Mouse (Mus musculus): ENCODE data around the gene Pecr.
"Not testable (repeated sequence)": the region's sequence is repeated elsewhere in the genome, so short reads cannot be mapped to it uniquely, and the experiment has no call there.

Pecr gene

GRCm38 (mm10) chr1:72237007-72237775 lies 46.9 kb downstream of the Pecr start:
- peak; percentile 61 for DNase-seq (ENCODE audit: low read depth, low spot score)

DNA sequence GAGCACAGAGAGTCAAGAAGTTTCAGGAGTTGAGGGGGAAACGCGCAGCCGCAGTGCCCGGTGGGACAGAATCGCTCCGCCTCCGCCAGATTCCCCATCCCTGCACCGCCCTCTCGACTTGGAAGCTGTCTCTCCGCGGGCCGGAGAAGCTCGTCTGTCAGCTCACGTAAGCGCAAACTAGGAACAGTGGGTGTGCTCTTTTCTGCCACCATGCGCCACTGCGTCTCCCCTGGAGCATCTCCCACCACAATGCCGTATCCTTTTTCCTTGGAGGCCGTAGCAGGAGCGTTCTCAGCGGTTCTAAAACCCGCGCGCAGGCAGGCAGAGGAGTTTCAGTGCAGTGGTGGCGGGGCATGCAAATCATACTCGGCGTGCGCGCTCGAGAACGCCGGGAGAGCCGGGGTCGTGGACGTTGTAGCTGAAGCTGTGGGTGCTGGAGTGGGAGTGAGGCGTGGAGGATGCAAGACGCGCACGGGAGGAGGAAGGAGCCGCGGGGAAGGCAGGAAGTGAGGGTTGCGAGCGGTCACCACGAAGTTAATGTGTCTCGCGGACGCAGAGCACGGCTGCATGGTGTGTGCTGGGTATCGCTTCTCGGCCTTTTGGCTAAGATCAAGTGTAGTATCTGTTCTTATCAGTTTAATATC lies 47.6 kb downstream of the Pecr start:
- peak; percentile 70 for DNase-seq (ENCODE audit: low read depth, low spot score)

DNA sequence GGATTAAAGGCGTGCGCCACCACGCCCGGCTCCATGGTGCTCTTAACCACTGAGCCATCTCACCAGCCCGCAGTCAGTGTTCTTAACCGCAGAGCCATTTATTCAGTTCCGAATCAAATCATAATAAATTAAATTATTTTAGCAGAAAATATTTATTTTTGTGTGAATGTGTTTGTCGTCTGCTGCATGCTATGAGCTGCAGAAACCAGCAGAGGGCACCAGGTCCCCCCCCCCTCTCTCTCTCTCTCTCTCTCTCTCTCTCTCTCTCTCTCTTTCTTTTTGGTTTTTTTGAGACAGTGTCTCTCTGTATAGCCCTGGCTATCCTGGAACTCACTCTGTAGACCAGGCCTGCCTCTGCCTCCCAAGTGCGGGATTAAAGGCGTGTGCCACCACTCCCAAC lies 51.5 kb downstream of the Pecr start:
- DNase-seq (ENCODE audit: low read depth, low spot score) = not testable (repeated sequence)

- DNase-seq (ENCODE audit: low read depth, low spot score) = no peak
Measured at GRCm38 (mm10) chr1:72228974-72229373, 55.1 kb downstream of the Pecr start.

DNA sequence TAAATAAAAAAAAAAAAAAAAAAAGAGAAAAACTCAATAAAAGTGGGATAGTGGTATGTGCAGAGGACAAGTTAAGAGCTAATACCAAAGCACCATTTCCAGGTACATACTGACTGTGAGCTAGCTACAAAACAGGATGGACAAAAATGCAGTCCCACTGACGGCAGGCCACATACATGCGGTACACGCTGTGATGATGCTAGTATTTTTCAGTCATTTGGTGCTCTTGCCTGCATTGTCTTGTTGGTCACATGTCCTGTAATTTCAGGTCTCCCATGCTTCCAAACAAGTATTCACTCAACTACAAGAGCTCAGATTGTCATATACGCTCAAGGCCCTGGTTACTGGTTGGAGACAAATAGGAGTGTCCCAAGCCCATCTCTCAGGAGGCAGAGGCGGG lies 56.6 kb downstream of the Pecr start:
- no peak for DNase-seq (ENCODE audit: low read depth, low spot score)

DNA sequence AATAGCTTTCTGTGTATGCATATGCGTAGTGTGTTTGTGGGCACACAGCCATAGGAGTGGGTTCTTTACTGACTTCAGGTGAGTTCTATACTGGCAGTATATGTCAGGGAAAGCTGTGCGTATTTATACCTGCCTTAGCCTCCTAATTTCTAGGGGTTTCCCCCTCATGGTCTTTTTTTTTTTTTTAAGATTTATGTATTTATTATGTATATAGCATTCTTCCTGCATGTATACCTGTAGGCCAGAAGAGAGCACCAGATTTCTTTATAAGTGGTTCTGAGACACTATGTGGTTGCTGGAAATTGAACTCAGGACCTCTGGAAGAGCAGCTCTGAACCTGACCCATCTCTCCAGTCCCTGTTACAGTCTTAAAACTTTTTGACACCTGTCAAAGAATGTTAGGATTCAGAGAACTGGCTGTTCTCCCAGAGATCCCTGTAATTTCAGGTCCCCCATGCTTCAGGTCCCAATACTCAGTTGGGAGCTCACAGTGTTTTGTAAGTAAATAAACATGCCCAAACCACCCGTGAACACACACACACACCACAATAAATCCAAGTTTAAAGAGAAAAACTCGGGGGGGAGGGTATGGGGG lies 57.1 kb downstream of the Pecr start:
- no peak for DNase-seq (ENCODE audit: low read depth, low spot score)

DNA sequence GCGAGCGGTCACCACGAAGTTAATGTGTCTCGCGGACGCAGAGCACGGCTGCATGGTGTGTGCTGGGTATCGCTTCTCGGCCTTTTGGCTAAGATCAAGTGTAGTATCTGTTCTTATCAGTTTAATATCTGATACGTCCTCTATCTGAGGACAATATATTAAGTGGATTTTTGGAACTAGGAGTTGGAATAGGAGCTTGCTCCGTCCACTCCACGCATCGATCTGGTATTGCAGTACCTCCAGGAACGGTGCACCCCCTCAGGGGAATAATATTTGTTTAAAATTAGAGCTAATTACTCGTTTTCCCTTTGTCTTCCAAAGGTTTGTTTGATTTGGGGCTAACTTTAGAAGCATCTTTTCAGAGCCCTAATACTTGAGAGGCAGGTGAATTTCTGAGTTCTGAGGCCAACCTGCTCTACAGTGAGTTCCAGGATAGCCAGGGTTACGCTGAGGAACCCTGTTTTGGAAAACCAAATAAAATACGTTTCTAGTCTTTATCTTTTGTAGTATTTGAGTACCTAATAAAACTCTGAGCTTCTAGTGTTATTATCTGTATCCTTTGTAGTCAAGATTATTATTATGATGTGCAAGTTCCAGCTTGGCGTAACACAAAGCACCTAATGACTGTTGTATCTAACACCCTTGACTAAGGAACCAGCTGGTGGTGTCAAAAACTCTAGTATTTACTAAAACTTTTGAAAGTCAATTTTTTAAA lies 57.8 kb downstream of the Pecr start:
- DNase-seq (ENCODE audit: low read depth, low spot score) = peak; percentile 91

DNA sequence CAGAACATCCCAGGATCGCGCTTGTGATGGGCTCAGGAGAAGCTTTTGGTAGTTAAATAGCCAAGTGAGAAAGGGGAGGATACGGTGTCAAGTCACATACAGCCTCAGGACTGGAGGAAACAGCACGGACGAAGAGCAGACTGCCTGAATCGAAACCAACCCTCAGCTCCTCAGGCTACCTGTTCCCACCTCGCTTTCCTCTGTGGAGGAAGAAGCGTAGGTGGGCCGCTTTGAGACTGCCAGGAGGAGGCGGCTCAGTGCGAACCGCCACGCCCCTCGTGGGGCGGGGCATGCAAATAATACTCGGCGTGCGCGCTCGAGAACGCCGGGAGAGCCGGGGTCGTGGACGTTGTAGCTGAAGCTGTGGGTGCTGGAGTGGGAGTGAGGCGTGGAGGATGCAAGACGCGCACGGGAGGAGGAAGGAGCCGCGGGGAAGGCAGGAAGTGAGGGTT lies 58.4 kb downstream of the Pecr start:
- peak; percentile 88 for DNase-seq (ENCODE audit: low read depth, low spot score)

- DNase-seq (ENCODE audit: low read depth, low spot score) = no peak
Measured at GRCm38 (mm10) chr1:72225054-72225718, 58.9 kb downstream of the Pecr start.

DNA sequence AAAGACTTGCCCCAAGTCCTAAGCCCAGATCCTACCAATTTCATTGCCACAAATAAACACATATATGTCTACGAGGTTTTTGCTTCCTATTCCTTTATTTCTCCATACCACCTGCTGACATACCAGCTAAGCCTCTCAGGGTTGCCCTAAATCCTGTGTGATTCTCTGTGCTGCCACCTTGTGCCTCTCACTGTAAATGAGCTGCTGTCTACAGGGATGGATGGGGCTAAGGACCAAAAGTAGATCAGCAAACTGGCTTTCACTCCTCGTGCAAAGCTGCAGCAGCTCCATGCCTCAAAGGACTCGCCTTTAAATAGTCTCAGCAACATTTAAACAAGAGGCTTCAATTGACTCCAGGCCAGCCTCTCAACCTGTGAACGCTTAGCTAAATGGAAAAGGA lies 64.1 kb downstream of the Pecr start:
- DNase-seq (ENCODE audit: low read depth, low spot score) = no peak

- no peak for DNase-seq (ENCODE audit: low read depth, low spot score)
Measured at GRCm38 (mm10) chr1:72219116-72219515, 65.0 kb downstream of the Pecr start.

DNA sequence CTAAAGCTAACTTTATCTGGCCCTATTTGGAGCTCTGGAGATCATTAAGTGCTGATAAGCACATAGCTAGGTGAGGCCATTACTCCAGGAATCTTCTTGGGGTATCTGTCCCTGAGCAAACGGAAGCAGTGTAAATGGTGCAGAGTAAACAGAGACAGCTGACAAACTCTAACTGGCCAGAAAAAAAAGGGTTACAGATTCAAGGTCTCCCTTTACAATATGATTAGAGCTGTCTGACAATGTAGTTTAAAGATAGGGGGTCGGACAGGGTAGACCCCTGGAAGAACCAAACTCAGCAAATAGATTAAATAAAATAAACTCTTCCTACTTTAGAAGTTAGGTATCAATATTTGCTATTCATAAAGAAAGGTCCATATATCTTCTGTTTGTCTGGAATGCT lies 65.5 kb downstream of the Pecr start:
- DNase-seq (ENCODE audit: low read depth, low spot score) = no peak

DNA sequence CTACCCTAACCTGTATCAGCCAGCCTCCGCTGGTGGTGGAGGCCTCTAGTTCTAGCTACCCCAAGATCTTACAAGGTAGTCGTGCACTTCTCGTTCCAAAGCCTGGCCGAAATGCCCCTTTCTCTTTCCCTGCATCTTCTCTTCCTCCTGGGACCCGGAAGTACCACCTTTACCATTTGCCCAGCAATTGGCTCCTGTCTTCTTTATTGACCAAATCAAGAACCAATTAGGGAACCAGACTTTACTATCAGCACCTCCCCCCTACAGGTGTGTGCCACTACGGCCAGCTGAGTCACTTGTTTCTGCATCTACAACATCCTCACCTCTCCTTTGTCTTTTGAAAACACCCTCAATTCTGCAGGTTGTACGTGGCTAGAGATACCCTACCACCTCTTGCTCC lies 67.4 kb downstream of the Pecr start:
- DNase-seq (ENCODE audit: low read depth, low spot score) = no peak

- DNase-seq (ENCODE audit: low read depth, low spot score) = no peak
Measured at GRCm38 (mm10) chr1:72215174-72215573, 68.9 kb downstream of the Pecr start.

- no peak for DNase-seq (ENCODE audit: low read depth, low spot score)
Measured at GRCm38 (mm10) chr1:72214470-72214961, 69.6 kb downstream of the Pecr start.

DNA sequence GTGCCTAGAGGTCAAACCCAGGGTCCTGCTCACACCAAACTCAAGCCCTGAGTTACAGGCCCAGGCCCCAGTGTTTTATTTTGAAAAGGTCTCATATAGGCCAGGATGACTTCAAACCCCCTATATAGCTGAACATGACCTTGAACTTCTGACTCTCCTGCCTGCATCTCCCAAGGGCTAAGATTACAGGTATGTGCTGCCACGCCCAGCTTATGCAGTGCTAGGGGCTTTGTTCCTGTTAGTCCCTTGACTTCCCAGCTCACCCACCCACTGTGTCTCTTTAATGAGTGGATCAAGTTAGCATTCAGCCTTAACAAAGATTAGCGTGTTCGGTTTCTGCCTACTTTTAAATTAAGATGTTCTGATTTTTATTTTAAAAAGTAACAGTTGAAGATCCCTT lies 70.2 kb downstream of the Pecr start:
- no peak for DNase-seq (ENCODE audit: low read depth, low spot score)

DNA sequence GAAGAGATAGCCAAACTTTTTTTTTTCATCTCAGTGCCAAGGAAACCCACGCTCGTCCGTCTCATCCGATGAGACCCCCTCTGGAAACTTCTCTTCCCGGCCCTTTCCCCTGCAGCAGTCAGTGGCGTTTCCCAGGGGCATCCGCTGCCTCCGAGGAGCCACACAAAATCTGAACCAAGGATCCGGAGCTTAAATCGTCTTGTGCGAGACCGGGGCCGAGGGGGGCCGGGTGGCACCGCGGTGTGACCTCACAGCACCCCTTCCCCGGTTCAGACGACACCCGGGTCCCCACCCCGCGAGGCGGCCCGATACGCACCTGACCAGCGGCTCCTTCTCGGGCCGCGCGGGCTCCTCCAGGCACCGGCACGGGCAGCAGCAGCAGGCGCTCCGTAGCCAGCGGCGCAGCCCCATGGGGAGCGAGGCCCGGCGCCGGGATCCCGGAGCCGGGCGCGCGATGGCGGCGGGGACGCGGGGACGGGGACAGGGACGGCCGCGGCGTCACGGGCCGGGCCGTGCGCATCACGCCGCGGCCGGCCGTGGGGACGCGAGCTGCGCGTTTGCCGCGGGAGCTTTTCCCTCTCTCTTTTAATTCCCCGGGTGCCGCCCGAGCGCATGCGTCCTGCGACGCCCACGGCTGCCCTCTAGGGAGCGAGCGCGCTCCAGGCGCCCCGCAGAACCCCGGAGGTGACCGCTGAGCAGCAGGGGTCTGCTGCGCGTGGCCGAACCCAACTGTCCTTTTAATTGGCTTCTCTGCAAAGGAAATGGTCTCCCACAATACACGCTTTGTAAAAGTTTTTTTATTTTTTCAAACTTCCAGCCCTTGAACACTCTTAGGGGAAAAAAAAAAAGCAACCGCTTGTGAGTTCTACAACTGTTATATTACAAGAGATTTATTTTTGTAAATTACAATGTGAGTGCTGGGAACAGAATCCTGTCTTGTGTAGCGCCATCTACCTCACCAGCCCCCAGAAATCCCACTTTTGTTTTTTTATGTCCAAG lies 72.1 kb downstream of the Pecr start, which contains the start of gene Mreg:
Gene Mreg, minus strand, starts transcription at position 607 of the 999 bp plus-strand sequence.
- DNase-seq (ENCODE audit: low read depth, low spot score) = peak; percentile 54

DNA sequence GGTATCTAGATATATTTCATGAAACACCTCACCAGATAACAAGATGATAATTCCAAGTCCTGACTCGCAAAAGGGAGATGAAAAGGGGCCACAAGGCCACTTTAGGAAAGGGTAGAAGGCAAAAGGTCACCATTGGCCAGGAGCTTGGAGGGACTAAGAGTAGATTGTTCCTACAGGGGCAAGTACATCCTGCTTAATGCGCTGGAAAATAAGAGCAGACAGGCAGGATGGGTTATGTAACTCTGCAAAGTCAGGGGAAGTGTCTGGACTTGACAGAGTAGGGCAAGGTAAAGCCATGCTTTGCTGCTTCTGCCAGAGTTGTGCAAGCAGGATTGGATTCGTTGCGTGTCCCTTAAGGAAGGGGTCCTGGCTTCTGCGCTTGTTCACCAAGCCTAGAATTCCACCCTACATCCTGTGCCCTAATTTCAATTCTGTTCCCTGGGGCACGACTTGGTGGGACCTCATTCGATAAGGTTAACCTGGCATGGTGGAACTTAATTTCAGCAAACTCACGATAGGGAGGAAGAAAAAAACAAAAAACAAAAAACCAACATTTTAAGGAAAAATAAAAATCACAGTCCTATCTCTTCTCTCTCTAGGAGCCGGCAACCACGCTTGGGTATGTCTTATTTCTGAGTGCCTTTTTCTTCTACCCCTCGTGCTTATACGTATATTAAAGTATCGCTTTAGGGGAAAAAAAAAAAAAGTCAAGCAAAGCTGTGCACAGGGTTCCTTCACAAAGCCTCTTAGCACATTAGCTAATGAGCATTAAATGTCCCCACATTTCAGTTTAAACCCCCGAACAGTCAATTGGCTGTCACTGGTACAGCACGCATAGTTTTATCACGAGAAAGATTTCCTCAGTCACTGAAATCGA lies 73.1 kb downstream of the Pecr start:
- DNase-seq (ENCODE audit: low read depth, low spot score) = no peak
